Mouse (Mus musculus): ENCODE results near the gene Frrs1. TPM values are rescaled to one million over a fixed set of nuclear protein-coding genes. Genes with fewer than 3 reads are reported as not detected.
"Not testable (repeated sequence)": the region's sequence is repeated elsewhere in the genome, so short reads cannot be mapped to it uniquely, and the experiment has no call there.

Frrs1 gene
- 1 to 10 TPM in 1 of 2 experiments, under 1 TPM in 1; 0.78 to 1.8 TPM for total RNA-seq (2021)

DNA sequence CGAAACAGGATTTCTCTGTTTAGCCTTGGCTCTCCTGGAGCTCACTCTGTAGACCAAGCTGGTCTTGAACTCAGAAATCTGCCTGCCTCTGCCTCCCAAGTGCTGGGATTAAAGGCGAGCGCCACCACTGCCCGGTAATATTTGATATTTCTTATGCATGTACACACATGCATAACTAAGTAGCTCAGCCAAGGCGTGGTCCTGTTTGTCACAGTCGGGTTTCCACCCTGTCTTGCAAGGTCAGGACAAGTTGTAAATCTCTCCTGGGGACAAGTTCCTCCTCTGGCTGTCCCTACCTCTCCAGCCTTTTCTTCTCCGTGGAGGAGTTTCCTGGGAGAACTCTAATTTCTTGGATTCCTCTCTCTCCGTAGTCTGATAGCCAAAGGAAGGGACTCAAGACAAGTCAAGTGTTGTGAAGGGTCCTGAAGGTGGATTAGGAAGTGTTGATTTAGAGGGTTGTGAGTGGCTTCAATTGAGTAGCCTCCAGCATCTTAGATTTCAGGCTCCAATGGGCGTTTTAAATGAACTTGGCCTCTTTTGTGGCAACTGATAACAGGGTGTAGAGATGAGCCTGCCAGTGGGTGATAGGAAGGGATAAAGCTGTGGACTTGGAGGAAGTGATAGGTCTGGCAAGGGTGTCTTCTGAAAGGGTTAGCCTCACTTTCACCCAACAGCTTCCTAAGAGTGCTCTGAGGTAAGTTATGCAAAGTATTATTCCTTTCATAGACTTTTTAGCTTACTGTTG lies at the start of gene Frrs1:
Gene Frrs1, plus strand, starts transcription at position 524 of the 745 bp plus-strand sequence.
- intact Hi-C loops (cut with DNase I), result no loop called here
- no peak for DNase-seq (ENCODE audit: low spot score in 2 of 2)

DNA sequence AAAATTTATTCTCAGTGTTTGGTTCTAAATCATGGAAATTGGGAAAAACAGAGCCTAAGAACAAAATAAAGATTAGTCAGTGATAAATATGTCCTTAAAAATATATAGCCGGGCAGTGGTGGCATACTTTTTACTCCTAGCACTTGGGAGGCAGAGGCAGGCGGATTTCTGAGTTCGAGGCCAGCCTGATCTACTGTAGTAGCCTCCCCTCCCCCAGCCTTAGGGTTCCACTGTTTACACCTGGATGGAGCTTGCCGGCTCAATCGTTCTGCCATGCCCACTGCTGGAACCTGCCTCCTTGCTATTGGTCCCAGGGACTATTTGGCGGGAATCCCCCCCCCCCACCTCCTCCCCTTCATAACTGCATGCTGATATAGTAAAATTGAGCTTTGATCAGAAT lies 48.9 kb upstream of the Frrs1 start:
- DNase-seq (ENCODE audit: low spot score in 2 of 2); intact Hi-C loops (cut with DNase I): not testable (repeated sequence)

GRCm38 (mm10) chr3:116812946-116813345 lies 46.3 kb upstream of the Frrs1 start:
- DNase-seq (ENCODE audit: low spot score in 2 of 2), result no peak
- intact Hi-C loops (cut with DNase I), result no loop called here

DNA sequence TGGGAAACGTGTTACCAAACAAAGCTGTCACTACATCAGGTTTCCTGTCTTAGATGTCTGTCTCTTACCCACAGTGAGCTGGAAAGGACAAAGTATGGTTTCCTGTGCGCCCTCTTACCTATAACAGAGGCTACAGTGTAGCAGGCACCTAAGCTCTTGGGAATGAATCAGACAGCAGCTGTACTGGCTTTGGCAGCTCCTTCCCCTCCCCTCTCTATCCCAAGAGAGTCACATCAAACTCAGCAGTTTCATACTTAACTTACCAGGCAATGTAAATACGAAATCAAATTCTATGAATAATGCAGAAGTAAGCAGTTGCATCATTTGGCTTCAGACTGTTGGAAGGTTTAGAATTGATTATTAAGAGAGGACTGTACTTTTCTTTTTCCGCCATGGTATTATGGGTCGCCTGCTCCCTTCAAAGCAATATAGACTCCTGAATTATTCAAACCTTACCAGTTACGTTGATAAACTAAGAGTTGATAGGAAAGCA lies 43.9 kb upstream of the Frrs1 start:
- no peak for DNase-seq (ENCODE audit: low spot score in 2 of 2)
- intact Hi-C loops (cut with DNase I), result no loop called here

DNA sequence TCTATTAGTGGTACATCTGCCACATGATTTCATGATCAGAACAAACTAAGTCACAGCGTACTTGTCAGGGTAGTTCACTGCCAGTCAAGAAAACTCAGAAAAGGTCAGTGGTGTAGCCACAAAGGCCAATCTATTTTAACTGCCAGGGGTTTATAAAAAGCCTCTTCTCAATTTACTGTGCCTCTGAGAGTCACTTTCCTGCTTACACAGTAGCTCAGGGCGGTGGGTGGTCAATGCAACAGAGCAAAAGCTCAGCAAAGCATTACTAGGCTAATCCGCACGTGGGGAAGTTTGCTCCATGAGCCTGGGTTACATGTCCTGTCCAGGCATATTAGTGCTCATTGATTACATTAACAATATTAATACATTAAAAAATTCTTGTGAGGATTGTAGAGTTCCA lies 43.3 kb upstream of the Frrs1 start:
- intact Hi-C loops (cut with DNase I), result no loop called here
- DNase-seq (ENCODE audit: low spot score in 2 of 2), result no peak

DNA sequence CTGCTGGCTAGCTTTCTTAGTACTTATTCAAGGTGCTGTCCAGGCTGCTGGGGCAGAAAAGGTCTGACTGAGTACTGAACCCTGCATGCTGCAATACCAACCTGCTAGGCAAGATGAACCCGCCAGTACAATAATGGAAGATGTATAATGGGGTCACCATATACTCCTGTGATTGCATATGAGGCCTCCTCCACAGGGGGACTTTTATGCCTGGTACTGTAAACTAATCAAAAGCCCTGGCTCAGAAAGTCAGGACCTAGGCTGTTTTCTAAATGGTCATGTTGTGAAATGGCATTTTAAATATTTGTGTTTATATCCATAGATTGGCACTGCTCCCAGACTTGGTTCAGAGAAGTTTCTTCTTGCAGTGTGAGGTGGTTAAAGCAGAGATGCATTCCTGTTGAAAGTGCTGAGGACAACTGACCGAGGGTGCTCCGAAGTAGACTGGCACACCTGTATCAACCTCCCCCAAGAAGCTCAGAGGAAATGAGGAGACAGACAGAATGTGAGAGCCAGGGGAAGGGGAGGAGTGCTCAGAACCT lies 42.5 kb upstream of the Frrs1 start:
- no peak for DNase-seq (ENCODE audit: low spot score in 2 of 2)
- intact Hi-C loops (cut with DNase I), result no loop called here

DNA sequence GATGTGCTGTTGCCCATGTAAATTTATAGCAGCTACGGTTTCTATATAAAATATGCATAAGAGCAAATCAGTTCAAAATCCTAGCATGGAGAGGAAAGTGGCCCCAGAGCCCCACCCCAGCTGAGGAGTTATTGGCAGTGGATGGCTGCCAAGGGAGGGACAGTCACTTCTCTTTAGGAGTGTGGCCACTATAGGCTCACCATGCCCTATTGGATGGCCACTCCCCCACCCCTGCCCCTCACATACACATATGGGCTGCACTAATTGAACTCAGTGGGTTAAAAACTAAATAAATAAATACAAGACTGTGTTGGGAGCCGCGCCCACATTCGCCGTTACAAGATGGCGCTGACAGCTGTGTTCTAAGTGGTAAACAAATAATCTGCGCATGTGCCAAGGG lies 42.0 kb upstream of the Frrs1 start:
- intact Hi-C loops (cut with DNase I), result no loop called here
- DNase-seq (ENCODE audit: low spot score in 2 of 2), result no peak

DNA sequence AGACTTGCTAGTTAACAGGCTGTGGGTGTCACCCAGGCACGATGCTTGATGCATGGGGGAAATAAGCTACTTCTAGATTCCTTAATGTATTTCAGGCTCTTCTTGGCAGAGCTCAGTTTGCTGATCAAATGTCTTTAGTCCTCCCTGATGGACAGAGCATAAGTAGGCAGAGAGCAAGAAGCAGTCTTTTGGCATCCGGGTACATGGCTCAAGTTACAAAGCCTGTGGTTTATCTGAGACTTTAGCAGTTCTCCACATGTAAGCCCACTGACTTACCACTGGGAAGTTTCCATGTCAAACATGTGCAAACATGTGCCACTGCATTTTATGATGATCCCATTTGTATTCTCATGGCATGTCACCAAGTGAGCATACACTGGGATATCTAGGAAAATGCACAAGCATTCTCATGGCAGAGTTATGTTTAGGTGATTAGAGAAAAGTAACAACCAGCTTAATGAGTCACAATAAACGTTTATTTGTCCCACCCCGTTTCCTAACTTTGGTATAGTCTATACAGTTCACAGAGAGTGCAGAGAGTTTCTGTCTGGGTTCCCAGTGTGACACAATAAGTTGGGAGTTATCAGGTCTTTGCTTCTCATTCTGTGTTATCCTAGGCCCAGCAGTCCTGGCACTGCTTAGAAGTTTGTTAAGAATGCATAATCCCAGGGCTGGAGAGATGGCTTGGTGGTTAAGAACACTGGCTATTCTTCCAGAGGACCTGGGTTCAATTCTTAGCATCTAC lies 32.6 kb upstream of the Frrs1 start:
- no peak for DNase-seq (ENCODE audit: low spot score in 2 of 2)
- intact Hi-C loops (cut with DNase I), result no loop called here

DNA sequence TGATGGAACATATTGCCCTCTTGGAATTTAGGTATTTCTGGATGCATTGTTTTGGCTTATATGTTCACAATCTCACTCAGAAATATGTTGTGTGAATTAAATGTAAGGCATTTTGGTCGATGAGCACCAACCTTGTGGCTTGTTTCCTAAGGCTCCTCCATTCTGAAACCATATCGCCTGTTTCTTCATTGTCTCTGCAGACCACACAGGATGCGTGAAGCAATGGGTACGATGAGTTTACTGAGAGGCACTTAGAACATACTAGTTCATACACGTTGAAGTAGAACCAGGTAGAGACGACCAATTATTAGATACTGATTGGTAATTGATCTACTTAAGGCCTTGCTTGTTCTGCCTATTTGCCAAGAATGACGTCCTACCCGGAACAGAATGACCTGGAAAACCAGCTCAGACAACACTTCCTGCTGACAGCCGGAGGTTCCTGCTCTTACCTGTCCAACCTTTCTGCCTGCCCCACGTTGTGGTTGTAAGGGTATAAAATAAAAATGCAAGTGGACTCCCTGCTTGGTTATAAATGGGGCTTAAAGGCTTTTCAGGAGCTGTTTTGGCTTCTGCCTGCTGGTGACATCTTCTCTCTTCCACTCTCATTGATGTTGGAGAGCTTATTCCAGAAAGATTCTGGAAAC lies 29.9 kb upstream of the Frrs1 start:
- no peak for DNase-seq (ENCODE audit: low spot score in 2 of 2)
- intact Hi-C loops (cut with DNase I), result no loop called here

GRCm38 (mm10) chr3:116831324-116831723 lies 27.9 kb upstream of the Frrs1 start:
- intact Hi-C loops (cut with DNase I), result no loop called here
- DNase-seq (ENCODE audit: low spot score in 2 of 2), result no peak

DNA sequence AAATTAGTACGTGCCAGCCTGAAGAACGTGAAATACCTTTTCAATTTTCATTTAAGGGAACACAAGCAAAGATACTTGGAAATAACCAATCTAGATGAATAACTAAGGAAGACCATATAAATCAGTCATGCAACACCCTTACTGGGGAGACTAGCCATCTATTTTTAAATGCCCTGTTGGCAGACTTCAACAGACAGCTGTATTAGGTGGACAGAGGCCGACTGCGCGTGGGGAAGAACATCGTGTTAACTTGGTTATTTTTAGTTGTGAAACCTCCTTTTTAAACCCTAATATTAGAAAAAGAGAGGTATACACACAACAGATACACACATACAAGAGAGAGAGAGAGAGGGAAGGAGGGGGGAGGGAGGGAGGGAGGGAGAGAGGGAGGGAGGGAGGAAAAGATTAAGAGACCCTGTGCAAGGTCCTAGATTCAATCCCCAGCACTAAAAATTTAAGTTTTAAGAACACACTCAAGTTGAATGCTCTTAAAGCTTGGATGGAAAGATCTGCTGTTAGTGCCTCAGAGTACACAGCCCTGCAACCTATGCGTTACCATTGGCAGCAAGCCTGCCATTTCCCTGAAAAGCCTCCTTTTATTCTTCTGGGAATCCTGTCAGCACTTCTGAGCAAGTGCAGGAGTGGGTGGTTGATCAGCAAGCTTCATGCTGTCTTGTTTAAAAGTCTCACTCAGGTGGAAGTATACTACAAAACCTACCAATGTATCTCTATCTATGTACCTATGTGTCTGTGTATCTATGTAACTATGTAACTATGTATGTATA lies 26.5 kb upstream of the Frrs1 start:
- DNase-seq (ENCODE audit: low spot score in 2 of 2), result peak; percentile 19 to 57
- intact Hi-C loops (cut with DNase I), result no loop called here

DNA sequence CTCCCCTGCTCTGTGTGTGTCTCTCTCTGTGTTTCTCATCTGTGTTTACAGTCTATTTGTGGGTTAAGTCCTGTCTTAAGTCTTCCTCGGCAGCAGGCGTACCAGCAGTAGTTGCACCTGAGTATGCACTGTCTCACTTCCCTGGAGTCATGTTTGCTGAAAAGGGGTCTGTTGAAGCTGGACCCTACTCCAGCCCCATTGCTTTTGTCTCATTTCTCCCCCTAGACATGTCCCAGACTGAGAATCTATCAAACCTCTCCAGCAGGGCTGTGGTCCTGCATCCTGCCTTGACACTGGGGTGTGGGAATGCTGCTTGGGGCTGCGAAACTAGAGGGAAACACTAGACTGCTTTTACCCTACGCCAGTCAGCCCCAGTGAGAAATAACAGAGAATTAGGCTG lies 25.8 kb upstream of the Frrs1 start:
- DNase-seq (ENCODE audit: low spot score in 2 of 2), result no peak
- intact Hi-C loops (cut with DNase I), result no loop called here

DNA sequence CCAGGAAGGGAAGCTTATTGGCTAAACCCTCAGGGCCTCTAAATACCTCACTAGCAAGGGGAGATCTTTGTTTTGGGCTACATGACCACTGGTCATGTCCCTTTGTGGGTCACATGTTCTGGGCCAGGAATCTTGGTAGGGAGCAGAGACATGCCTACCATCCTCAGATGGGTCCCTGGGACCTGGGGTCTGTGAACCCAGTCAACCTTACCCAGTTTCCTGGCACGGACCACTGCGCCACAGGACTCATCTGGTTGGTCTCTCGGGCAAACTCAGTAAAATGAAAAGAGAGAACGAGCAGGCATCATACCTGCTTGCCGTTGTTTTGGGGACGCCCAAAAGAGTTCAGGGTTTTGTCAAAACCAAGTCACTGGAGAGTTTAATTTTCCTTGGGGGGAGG lies 25.0 kb upstream of the Frrs1 start:
- DNase-seq (ENCODE audit: low spot score in 2 of 2), result no peak
- intact Hi-C loops (cut with DNase I), result no loop called here

DNA sequence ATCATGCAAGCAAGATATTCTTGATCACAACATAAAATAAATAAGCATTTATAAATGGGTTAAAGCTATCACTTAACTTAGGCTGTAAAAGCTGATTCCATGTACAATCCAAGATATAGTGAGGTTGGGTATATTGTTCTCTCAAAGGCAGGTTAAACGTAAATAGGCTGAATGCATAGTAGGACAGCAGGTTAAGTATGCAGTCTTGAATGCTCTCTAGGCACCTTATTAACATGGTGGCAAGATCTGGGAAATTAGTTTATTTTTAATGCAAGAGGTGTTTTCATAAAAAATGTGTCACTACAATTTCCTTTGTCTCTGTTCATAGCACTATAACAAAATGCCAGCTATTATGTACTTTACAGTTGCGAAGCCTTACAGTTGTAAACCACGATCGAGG lies 23.9 kb upstream of the Frrs1 start:
- intact Hi-C loops (cut with DNase I), result loop anchor here (5.0 kb wide), 3 partner anchors 63 to 503 kb away; partner anchors contain the start of gene Sass6

DNA sequence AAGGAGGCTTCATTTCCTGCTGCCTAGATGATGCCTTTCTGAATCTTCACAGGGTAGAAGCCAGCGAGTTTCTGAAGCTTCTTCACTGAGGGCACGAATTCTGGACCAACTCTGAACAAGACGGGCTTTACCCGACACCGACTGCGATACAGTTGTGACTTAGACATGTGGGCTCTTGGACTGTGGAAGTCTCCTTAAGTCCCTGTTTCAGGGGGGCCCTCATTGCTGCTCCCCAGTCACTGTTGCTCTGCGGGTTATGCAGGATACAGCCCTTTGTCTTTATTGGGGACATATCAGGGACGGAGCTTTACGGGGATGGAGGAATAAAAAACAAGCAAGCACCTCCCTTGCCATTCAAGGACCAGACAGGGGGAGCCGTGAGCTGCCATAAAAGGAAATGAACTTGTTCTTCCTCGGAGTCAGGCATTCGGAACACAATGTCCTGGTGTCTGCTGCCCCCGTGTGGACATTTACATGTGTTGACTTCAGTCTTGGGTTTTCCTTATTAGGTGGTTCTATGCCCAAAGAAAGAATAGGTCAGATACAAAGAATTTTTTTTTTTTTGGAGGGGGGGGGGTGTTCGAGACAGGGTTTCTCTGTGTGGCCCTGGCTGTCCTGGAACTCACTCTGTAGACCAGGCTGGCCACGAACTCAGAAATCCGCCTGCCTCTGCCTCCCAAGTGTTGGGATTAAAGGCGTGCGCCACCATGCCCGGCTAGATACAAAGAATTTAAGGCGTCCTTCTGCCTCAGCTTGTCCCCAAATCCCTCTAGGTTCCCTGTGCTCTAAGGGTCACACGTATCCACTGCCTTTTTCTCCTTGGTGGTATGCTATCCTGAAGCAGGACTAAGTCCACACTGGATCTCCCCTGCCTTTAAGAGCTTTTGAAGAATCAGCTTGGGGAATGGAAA lies 23.2 kb upstream of the Frrs1 start:
- intact Hi-C loops (cut with DNase I), result loop anchor here (2.0 to 5.0 kb wide), 4 partner anchors 29 to 504 kb away; partner anchors contain the start of gene Sass6

More for the DNA sequence above, 23.9 kb upstream of the Frrs1 start:
- DNase-seq (ENCODE audit: low spot score in 2 of 2), result no peak

DNA sequence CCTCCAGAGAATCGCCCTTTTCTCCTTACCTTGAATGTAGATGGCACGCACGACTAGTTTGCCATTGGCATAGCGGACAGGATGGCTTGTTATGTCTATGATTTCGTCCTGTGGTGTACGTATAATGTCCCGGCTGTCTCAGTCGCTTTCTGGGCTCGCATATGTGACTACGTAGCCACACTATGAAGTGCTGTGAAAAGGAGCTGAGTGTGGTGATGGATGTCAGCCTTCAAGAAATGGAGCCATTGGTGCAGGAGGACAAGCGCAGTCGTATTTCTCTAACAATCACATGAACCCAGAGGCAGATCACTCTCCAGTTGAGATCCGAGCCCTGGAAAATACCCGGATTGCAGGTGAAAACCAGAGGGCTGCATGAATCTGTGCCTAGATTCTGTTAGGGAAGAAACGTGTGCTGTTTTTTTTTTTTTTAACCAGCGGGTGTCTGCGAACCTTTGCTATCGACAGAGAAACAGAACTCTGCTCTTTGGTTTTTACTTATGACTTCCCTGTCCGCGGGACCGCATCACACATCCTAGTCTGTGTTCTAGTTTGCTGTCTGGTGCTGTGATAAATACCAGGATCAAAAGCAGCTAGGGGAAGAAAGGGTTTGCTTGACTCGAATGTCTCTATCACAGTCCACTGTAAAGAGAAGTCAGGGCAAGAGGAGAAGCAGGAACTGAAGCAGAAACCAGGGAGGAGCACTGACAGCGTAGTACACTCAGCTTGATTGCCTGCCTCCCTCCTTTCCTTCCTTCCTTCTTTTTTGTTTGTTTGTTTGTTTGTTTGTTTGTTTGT lies 22.4 kb upstream of the Frrs1 start:
- DNase-seq (ENCODE audit: low spot score in 2 of 2), result no peak
- intact Hi-C loops (cut with DNase I), result loop anchor here (2.0 to 5.0 kb wide), 4 partner anchors 30 to 505 kb away; partner anchors contain the start of gene Sass6

More for the DNA sequence above, 23.2 kb upstream of the Frrs1 start:
- peak; percentile 90 to 95 for DNase-seq (ENCODE audit: low spot score in 2 of 2)

- DNase-seq (ENCODE audit: low spot score in 2 of 2), result no peak
- intact Hi-C loops (cut with DNase I), result no loop called here
Observed at GRCm38 (mm10) chr3:116841311-116841710, 18.0 kb upstream of the Frrs1 start.

All from left cerebral cortex, postnatal 25 days (tissue).